Mouse (Mus musculus) heart, postnatal 0 days (tissue): ENCODE data around the gene Pidd1. TPM values are rescaled to one million over a fixed set of nuclear protein-coding genes. Genes with fewer than 3 reads are reported as not detected.
"Not testable (repeated sequence)": the region's sequence is repeated elsewhere in the genome, so short reads cannot be mapped to it uniquely, and the experiment has no call there.

ENCODE experiments used
- ATAC-seq: fragments of 200-750 bp; cut with Nextera tagmentation; 2 replicates; pipeline ENCODE4 v1.8.0; 2017; ENCODE audit warnings: low read depth, moderate number of reproducible peaks, moderate library complexity; ENCODE audit not compliant: insufficient read depth
- DNase-seq: peaks from one replicate; pipeline ENCODE4 v3.0.0-alpha.2; 2016; ENCODE audit warnings: low spot score
- H3K27ac ChIP-seq: fragments of 300-500 bp; sonication (generic); 2 replicates; pipeline ENCODE4 v1.5.1; 2014; ENCODE audit warnings: low read depth, mild to moderate bottlenecking
- H3K27me3 ChIP-seq: fragments of 300-500 bp; sonication (generic); 2 replicates; pipeline ENCODE4 v1.6.1; 2014; ENCODE audit warnings: low read length, mixed read lengths; ENCODE audit not compliant: control insufficient read depth, insufficient read depth
- H3K36me3 ChIP-seq: fragments of 300-500 bp; sonication (generic); replicated peaks from 2 replicates; pipeline ENCODE4 v1.6.1; 2014; ENCODE audit warnings: low read length, mixed read lengths; ENCODE audit not compliant: control insufficient read depth, insufficient read depth
- H3K4me1 ChIP-seq: fragments of 300-500 bp; sonication (generic); 2 replicates; pipeline ENCODE4 v1.6.1; 2014; ENCODE audit warnings: antibody characterized with exemption; ENCODE audit not compliant: control insufficient read depth, insufficient read depth
- H3K4me2 ChIP-seq: fragments of 300-500 bp; sonication (generic); 2 replicates; pipeline ENCODE4 v1.6.1; 2014; ENCODE audit warnings: low read depth, mild to moderate bottlenecking, low read length, moderate library complexity
- H3K4me3 ChIP-seq: fragments of 300-500 bp; sonication (generic); 2 replicates; pipeline ENCODE4 v1.5.1; 2014; ENCODE audit warnings: low read depth, low read length
- H3K9ac ChIP-seq: fragments of 300-500 bp; sonication (generic); replicated peaks from 2 replicates; pipeline ENCODE4 v1.6.1; 2014; ENCODE audit warnings: low read depth, low read length, mixed read lengths
- H3K9me3 ChIP-seq: fragments of 300-500 bp; sonication (generic); replicated peaks from 2 replicates; pipeline ENCODE4 v1.6.1; 2016; ENCODE audit warnings: low read length; ENCODE audit not compliant: control insufficient read depth
- CTCF ChIP-seq: IDR thresholded peaks from 2 replicates; pipeline ENCODE4 v1.5.1; 2016; ENCODE audit warnings: antibody characterized with exemption, control low read depth, low read depth
- EP300 ChIP-seq: IDR thresholded peaks from 2 replicates; pipeline ENCODE4 v1.6.1; 2016; ENCODE audit warnings: antibody characterized with exemption, low read depth
- WGBS: fragments of 180-500 bp; shearing (Covaris S2); extraction: QIAGEN DNeasy Blood & Tissue Kit; methylation state at CpG from one replicate; pipeline ENCODE4 v1.1.7; 2014; 5-methylcytosine and 5-hydroxymethylcytosine counted together
- polyA plus RNA-seq: library from polyadenylated mRNA; unstranded; fragments of >200 nt; fragmentation: Nextera tagmentation; extraction: Ambion mirVana; gene quantifications from 2 replicates; pipeline ENCODE4 v1.2.1, GENCODE M21; 2015
- total RNA-seq: library from RNA; depleted of rRNA; stranded (reverse); fragments of >200 nt; gene quantifications from 2 replicates; pipeline ENCODE4 v1.2.3, GENCODE M21; 2014; ENCODE audit warnings: low replicate concordance

Pidd1 gene
- total and polyA plus RNA-seq, 2 experiments from 2014 or later: 0.15 to 1.7 TPM

DNA sequence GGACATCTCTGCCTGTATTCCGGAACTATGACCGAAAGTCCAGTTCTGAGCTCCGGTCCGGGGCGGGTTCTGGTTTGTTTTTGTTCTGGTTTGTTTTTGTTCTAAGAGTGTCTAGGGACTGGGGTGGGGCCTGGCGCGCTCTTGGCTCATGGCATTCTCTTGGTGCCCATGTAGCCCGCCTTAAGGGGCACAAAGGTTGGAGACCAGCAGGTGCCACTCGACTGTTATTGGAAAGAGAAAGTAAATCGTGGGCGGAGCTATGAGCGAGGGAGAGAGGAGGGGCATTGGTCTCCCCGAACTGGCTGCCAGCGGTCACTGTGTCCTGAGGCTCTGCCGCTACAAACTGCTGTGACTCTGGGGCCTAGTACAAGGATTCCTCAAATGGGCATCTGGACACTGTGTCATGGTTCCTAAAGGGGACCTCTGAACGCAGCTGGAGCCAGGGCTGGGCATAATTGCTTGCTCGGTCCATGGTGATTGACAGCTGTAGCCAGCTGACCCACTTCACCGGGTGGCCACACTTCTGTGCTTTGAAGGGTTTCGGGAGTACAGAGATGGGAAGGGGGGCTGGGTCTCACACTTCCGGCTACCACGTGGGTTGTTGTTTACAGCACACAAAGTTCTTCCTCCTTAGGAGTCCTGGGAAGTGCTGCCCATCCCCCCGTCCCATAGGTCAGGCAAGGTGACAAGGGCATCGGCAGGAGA is 11.9 kb upstream of the Pidd1 start:
- H3K9ac ChIP-seq: peak overlapping the region; percentile 83
- no peaks in the 10 kb centered on the region for H3K27me3 ChIP-seq
- peak overlapping the region; percentile 98 for H3K27ac ChIP-seq
- H3K36me3 ChIP-seq: peaks cover 45% of the 10 kb centered on the region
- peak overlapping the region; percentile 65 for H3K4me3 ChIP-seq
- DNase-seq (peak; percentile 88), ATAC-seq (peak; percentile 63)
- H3K4me2 ChIP-seq: peak overlapping the region; percentile 64
- 0 out of 2 replicates have a peak, but pooled peaks have one; percentile 7 for TF ChIP-seq CTCF
- TF ChIP-seq EP300: peak; percentile 91
- peaks cover 18% of the 10 kb centered on the region for H3K4me1 ChIP-seq
- H3K9me3 ChIP-seq: no peaks in the 10 kb centered on the region
- WGBS: under 1% methylated on average over 23 of the region's 23 CpGs

DNA sequence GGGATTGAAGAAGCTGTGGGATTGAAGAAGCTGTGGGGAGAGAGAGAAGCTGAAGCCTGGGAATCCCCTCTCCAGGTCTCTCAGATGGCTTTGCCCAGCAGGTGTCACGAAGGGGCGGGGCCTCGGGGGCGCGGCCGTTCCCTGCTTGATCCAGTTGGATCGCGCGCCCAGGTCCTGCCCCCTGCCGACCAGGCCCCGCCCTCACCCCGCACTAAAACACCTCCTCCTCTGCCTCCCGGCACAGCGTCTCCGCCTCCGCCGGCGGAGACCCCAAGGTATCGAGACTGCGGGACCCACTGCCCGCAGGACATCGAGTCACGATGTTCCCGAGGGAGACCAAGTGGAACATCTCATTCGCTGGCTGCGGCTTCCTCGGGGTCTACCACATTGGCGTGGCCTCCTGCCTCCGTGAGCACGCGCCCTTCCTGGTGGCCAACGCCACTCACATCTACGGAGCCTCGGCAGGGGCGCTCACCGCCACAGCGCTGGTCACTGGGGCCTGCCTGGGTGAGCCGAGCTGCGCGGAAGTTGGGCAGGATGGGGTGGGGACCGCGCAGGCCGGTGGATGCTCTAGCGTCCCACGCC is 11.2 kb upstream of the Pidd1 start, which contains the start of gene Pnpla2:
Gene Pnpla2, plus strand, starts transcription at position 232 of the 585 bp plus-strand sequence.
- peak; percentile 92 for DNase-seq
- WGBS: under 1% methylated on average over 45 of the region's 45 CpGs
- peak within 1 kb of the TSS; percentile 83 for H3K9ac ChIP-seq
- no peak for TF ChIP-seq EP300
- TF ChIP-seq CTCF: peak; percentile 22; the same call in 1 of the 2 replicates
- peak within 1 kb of the TSS; percentile 64 for H3K4me2 ChIP-seq
- H3K4me3 ChIP-seq: peak within 1 kb of the TSS; percentile 65
- peaks cover 41% of the 10 kb centered on the region for H3K36me3 ChIP-seq
- no peaks in the 10 kb centered on the region for H3K27me3 ChIP-seq
- peak within 1 kb of the TSS; percentile 98 for H3K27ac ChIP-seq
- peak; percentile 84 for ATAC-seq
- H3K9me3 ChIP-seq: no peaks in the 10 kb centered on the region
- peaks cover 17% of the 10 kb centered on the region for H3K4me1 ChIP-seq

GRCm38 (mm10) chr7:141453636-141454035 is 9.8 kb upstream of the Pidd1 start:
- Histone ChIP-seq H3K36me3 (peaks cover 37% of the 10 kb centered on the region), H3K9ac (no peak overlapping the region), H3K4me2 (no peak overlapping the region), H3K27me3 (no peaks in the 10 kb centered on the region), H3K27ac (no peak overlapping the region), H3K4me3 (no peak overlapping the region), H3K9me3 (no peaks in the 10 kb centered on the region), H3K4me1 (peaks cover 20% of the 10 kb centered on the region)
- no peak for ATAC-seq
- WGBS: 79% methylated on average over 2 of the region's 2 CpGs
- TF ChIP-seq CTCF (no peak), EP300 (no peak)
- no peak for DNase-seq

DNA sequence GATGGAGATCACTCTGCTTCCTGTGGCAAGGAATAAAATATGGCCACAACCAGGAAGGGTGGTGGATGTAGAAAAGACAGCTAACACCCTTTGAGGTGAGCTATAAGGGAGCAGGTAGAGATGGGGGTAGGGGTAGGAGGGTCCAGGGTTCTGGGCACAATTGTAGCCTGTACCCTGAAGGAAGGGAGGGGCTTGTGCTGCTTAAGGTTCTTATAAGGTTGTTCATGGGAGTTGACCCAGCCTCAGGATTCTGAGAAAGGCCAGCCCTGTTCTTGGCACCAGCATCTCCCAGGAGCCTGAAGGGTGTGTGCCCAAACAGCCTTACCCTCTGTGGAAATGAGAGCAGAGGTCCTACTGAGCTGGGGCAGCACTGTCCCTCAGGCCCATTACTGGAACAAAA is 8.1 kb upstream of the Pidd1 start:
- H3K27ac ChIP-seq: no peak overlapping the region
- no peaks in the 10 kb centered on the region for H3K27me3 ChIP-seq
- DNase-seq: no peak
- no peaks in the 10 kb centered on the region for H3K9me3 ChIP-seq
- TF ChIP-seq CTCF: no peak
- TF ChIP-seq EP300: no peak
- H3K4me1 ChIP-seq: peaks cover 24% of the 10 kb centered on the region
- no peak overlapping the region for H3K4me2 ChIP-seq
- no peak overlapping the region for H3K4me3 ChIP-seq
- peaks cover 25% of the 10 kb centered on the region for H3K36me3 ChIP-seq
- no peak for ATAC-seq
- no peak overlapping the region for H3K9ac ChIP-seq

DNA sequence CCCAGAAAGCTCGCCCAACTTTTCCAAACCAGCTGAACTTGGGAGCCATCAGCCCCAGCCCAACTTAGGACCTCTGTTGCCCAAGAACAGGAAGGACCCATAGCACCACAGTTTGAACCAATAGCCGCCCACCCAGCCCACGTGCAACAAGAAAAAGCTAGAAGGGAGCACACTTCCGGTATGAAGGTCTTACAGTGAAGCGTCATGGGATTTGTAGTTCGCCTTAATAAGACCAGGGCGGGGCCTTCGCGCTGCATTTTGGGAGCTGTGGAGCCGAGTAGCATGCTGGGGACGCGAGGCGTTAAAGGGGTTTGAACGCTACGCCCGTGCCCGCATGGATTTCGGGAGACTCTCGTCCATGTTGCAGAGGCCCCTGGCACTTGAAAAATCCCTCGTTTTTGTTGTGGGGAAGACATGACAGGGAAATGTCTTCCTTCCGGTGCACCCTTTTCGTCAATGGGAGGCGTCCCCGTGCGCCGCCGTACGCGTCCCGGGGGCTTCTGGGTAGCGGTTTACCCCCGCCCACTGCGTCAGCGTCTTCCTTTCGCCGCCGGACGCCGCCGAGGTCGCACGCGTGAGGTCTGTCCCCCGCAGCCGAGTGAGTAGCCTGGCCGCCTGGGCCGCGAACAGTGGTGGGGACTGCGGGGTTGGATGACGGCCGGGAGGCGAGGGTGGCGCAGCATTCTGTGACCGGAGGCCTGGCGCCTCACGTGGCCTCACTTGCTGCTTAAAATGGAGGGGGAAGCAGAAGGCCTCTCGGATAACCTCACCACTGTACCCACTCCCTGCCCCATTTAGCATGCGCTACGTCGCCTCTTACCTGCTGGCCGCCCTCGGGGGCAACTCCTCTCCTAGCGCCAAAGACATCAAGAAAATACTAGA is 3.5 kb upstream of the Pidd1 start, which contains the start of gene Rplp2:
Gene Rplp2, plus strand, starts transcription at position 261 of the 882 bp plus-strand sequence.
- no peaks in the 10 kb centered on the region for H3K9me3 ChIP-seq
- peak within 1 kb of the TSS; percentile 71 for H3K4me3 ChIP-seq
- under 1% methylated on average over 63 of the region's 63 CpGs for WGBS
- H3K9ac ChIP-seq: peak within 1 kb of the TSS; percentile 82
- no peaks in the 10 kb centered on the region for H3K27me3 ChIP-seq
- H3K4me1 ChIP-seq: peaks cover 20% of the 10 kb centered on the region
- H3K4me2 ChIP-seq: peak within 1 kb of the TSS; percentile 71
- peak; percentile 94 for DNase-seq
- H3K27ac ChIP-seq: peak within 1 kb of the TSS; percentile 89
- peaks cover 25% of the 10 kb centered on the region for H3K36me3 ChIP-seq
- no peak for TF ChIP-seq CTCF
- TF ChIP-seq EP300: peak; percentile 94
- ATAC-seq: peak; percentile 91

GRCm38 (mm10) chr7:141446374-141446773 is 2.5 kb upstream of the Pidd1 start:
- DNase-seq, ATAC-seq, H3K27ac ChIP-seq, H3K9ac ChIP-seq, H3K9me3 ChIP-seq, H3K4me2 ChIP-seq, H3K27me3 ChIP-seq: not testable (repeated sequence)
- 66% methylated on average over 3 of the region's 3 CpGs for WGBS
- peak overlapping the region; percentile 71; the same call in 1 of the 2 replicates for H3K4me3 ChIP-seq
- H3K4me1 ChIP-seq: peaks cover 20% of the 10 kb centered on the region
- peaks cover 19% of the 10 kb centered on the region for H3K36me3 ChIP-seq
